Mouse (Mus musculus): Measurements from ENCODE around the gene Tmod3.

DNA sequence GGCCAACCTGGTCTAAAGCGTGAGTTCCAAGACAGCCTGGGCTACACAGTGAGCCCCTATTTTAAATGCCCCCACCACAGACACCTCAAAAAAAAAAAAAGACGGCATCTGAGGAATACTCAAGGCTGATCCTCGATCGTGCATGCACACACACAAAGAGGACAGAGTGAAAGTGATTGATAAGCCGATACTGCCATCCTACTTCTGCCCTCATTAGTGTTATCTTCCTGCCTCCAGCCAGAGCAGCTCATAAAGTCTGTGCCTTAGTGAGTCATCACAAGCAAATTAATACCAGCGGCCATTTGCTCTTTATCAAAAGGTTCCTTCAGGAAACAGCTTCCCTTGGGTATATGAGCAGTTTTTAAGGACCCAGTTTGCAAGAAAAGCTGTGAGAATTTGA lies 4.2 kb upstream of the Tmod3 start:
- TF ChIP-seq CTCF (IDR thresholded peaks at IDR 0.05; ENCODE audit: low read depth, low read length) (no peak), TAL1 (conservative IDR thresholded peaks at IDR 0.05; ENCODE audit: low read depth, low read length) (peak; percentile 56), POLR2AphosphoS5 (IDR thresholded peaks at IDR 0.05; ENCODE audit: insufficient replicate concordance, low read depth, low read length) (no peak), GATA1 (IDR thresholded peaks at IDR 0.05; ENCODE audit: borderline replicate concordance, low read length) (no peak)

Data from G1E (cell line).